Mouse (Mus musculus) stomach, postnatal 0 days (tissue): ENCODE measurements around the gene Phc3.

Experiments
- CTCF ChIP-seq: IDR thresholded peaks from 2 replicates; pipeline ENCODE4 v1.5.1; 2016; ENCODE audit warnings: antibody characterized with exemption, low read depth, mild to moderate bottlenecking, moderate library complexity
- EP300 ChIP-seq: optimal IDR thresholded peaks from 2 replicates; pipeline ENCODE3; 2016; ENCODE audit warnings: antibody characterized with exemption

GRCm38 (mm10) chr3:30951652-30952051 is 17.6 kb downstream of the Phc3 start:
- TF ChIP-seq CTCF (no peak), EP300 (no peak)
